Mouse (Mus musculus): Measurements from ENCODE around the gene Cldn34c3. TPM values are rescaled to one million over a fixed set of nuclear protein-coding genes. Genes with fewer than 3 reads are reported as not detected.
"Not testable (repeated sequence)": the region's sequence is repeated elsewhere in the genome, so short reads cannot be mapped to it uniquely, and the experiment has no call there.

Gene Cldn34c3
- total RNA-seq (2022): not detected

- DNase-seq (ENCODE audit: low spot score): not testable (repeated sequence)
Observed at GRCm38 (mm10) chrX:123793365-123793764, at the start of gene Cldn34c3. Gene Cldn34c3 (plus strand): TSS chrX:123793665.

Other genes starting within 250 kb of the Cldn34c3 start
- under 1 TPM in 2 of 4 experiments, not detected in 2; 0.56 to 0.65 TPM for gene Cldn34c2, start 212.0 kb upstream of the Cldn34c3 start, total RNA-seq (2022)
- gene Gm17467, start 88.9 kb upstream of the Cldn34c3 start, total RNA-seq (2022): not detected